Mouse (Mus musculus): Measurements from ENCODE around the gene Wipf3.

Wipf3 gene

GRCm38 (mm10) chr6:54537053-54537452, 107.7 kb downstream of the Wipf3 start:
- no peak for DNase-seq

GRCm38 (mm10) chr6:54538773-54539173, 109.4 kb downstream of the Wipf3 start:
- DNase-seq = peak; percentile 73

GRCm38 (mm10) chr6:54539396-54539795, 110.0 kb downstream of the Wipf3 start:
- no peak for DNase-seq

- DNase-seq = no peak
Measured at GRCm38 (mm10) chr6:54540252-54540887, 111.0 kb downstream of the Wipf3 start.

GRCm38 (mm10) chr6:54542836-54543235, 113.4 kb downstream of the Wipf3 start:
- DNase-seq = no peak

- DNase-seq = no peak
Measured at GRCm38 (mm10) chr6:54543646-54544045, 114.2 kb downstream of the Wipf3 start.

DNA sequence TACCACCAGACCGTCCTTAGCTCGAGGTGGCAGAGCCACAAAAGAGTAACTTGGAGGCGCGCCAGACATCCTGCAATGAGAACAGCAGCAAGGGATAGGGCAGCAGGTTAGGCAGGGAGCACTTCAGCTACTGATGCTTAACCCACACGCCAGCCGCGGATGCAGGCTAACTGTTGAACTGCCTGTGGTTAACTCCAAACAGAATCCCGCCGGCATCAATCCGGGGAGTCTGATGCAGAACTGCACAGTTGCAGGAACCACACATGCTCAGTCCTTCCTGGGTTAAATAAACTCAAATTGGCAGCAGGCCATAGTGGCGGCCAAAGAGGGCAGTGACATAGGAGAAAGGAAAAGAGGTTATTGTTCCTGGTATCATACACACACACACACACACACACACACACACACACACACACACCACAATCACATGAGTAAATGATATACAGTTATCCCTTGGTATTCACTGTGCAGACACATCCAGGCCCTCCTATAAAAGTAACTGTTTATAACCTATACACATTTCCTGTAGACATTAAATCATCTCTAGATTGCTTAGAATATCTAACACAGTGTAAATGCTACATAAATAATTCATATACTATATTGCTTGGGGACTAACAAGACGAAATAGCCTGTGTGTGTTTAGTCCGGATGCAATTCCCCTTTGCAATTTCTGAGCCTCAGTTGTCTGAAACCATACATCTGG, 119.1 kb downstream of the Wipf3 start:
- DNase-seq = peak; percentile 73

DNA sequence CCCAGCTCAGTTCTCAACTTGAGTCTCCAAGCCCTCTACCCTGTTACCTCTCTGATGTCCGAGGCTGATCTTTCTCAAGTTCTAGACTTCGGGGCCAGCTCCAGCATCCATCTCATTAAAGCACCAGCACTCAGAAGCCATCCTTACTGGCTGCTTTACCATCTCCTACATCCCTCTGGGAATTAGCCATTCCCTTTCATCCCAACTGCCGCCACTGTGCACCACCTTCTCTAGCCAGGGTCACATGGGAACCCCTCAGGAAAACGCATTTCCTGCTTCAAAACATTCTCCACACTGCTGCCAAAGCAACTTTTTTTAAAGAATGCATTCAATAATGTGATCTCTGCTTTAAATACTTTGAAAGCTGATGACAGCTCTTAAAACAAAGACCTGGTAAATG, 119.9 kb downstream of the Wipf3 start:
- no peak for DNase-seq

DNA sequence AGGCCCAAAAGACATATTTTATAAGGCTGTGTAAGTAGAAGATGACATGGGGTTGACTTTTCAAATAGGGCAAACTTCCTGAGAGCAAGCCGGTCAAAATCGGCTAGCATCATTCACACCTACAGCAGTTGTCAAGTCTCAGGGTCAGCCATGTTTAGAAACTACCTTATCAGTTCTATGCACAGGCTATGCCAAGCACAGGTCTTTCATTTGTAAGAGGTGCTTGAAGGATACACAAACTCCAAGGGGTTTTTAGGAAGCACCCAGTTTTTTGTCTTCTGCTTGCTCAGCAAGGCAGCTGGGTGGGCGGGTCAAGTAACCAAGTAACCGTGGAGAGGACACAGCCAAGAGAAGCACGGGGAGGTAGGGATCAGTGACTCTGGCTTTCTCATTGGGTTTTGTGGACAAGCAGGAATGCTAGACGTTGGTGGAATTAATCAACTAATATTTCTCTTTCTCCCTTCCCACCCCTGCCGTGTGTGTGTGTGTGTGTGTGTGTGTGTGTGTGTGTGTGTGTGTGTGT, 121.5 kb downstream of the Wipf3 start:
- DNase-seq = no peak

- DNase-seq = no peak
Measured at GRCm38 (mm10) chr6:54552721-54553413, 123.5 kb downstream of the Wipf3 start.

Data from cerebellum, adult 8-10 months (tissue).